Mouse (Mus musculus) CH12.LX (cell line): ENCODE results near the gene Arih1. TPM values are rescaled to one million over a fixed set of nuclear protein-coding genes. Genes with fewer than 3 reads are reported as not detected.

Experiments
- DNase-seq: peaks from one replicate; pipeline ENCODE4 v3.0.0-alpha.2; 2013; ENCODE audit errors: extremely low read depth
- H3K27ac ChIP-seq: 2 replicates; pipeline ENCODE4 v1.5.1; 2012; ENCODE audit warnings: low read depth, mild to moderate bottlenecking, control low read depth, moderate library complexity; ENCODE audit not compliant: insufficient read depth
- H3K27me3 ChIP-seq: replicated peaks from 2 replicates; pipeline ENCODE3; 2012; ENCODE audit warnings: inconsistent platforms
- H3K36me3 ChIP-seq, 2 experiments: replicated peaks in 1 of 2; 2 replicates each; pipeline versions ENCODE3 to v1.6.1; 2012; ENCODE audit warnings: inconsistent platforms in 1 of 2, low read length in 1 of 2, mild to moderate bottlenecking in 1 of 2, mixed read lengths in 1 of 2, moderate library complexity in 1 of 2; ENCODE audit not compliant: control insufficient read depth in 1 of 2, insufficient read depth in 1 of 2
- H3K4me1 ChIP-seq, 2 experiments: 2 replicates each; pipeline ENCODE4 v1.6.1; 2012; ENCODE audit warnings: inconsistent platforms in 1 of 2, moderate library complexity in 1 of 2; ENCODE audit not compliant: insufficient read depth in 2 of 2, control insufficient read depth in 1 of 2
- H3K4me2 ChIP-seq: 2 replicates; pipeline ENCODE4 v1.6.1; 2012; ENCODE audit warnings: low read depth, mild to moderate bottlenecking, control low read depth; ENCODE audit not compliant: poor library complexity, insufficient read depth, severe bottlenecking
- H3K4me3 ChIP-seq, 3 experiments: fragments of 150-350 bp in 1 of 3; sonication (generic) in 1 of 3; replicated peaks in 1 of 3; 2 replicates each; pipeline versions ENCODE3 to v1.5.1; 2011 to 2012; ENCODE audit warnings: low read depth in 2 of 3, low read length in 2 of 3, mild to moderate bottlenecking in 2 of 3, moderate library complexity in 2 of 3, control low read depth in 1 of 3, improper control_type of control experiment in 1 of 3, inconsistent platforms in 1 of 3, mixed read lengths in 1 of 3; ENCODE audit not compliant: poor library complexity in 1 of 3
- H3K79me2 ChIP-seq: replicated peaks from 2 replicates; pipeline ENCODE4 v1.6.1; 2012; ENCODE audit warnings: mild to moderate bottlenecking, moderate library complexity; ENCODE audit not compliant: control insufficient read depth, poor library complexity, insufficient read depth, severe bottlenecking; ENCODE audit errors: extremely low read depth
- H3K9ac ChIP-seq: 2 replicates; pipeline ENCODE4 v1.6.1; 2012; ENCODE audit warnings: low read depth, mild to moderate bottlenecking, control low read depth, moderate library complexity; ENCODE audit not compliant: insufficient read depth
- H3K9me3 ChIP-seq: replicated peaks from 2 replicates; pipeline ENCODE3; 2012; ENCODE audit warnings: low read length, inconsistent platforms, mixed read lengths
- BHLHE40 ChIP-seq: IDR thresholded peaks from 2 replicates; pipeline ENCODE4 v1.6.1; 2011; ENCODE audit warnings: mild to moderate bottlenecking, low read depth, low read length, improper control_type of control experiment
- CHD1 ChIP-seq: IDR thresholded peaks from 2 replicates; pipeline ENCODE4 v1.6.1; 2012; ENCODE audit warnings: low read depth, low read length, improper control_type of control experiment, inconsistent platforms
- CHD2 ChIP-seq: IDR thresholded peaks from 2 replicates; pipeline ENCODE4 v1.6.1; 2011; ENCODE audit warnings: low read length, improper control_type of control experiment
- CTCF ChIP-seq, 2 experiments: IDR thresholded peaks in 1 of 2; conservative IDR thresholded peaks in 1 of 2; 2 replicates each; pipeline ENCODE4 v1.5.1; 2011 to 2012; ENCODE audit warnings: low read depth in 2 of 2, low read length in 2 of 2, improper control_type of control experiment in 1 of 2, inconsistent platforms in 1 of 2, mild to moderate bottlenecking in 1 of 2, moderate library complexity in 1 of 2
- E2F4 ChIP-seq: IDR thresholded peaks from 2 replicates; pipeline ENCODE4 v1.6.1; 2011; ENCODE audit warnings: low read depth, low read length, improper control_type of control experiment; ENCODE audit not compliant: insufficient replicate concordance
- ELF1 ChIP-seq: IDR thresholded peaks from 2 replicates; pipeline ENCODE4 v1.6.1; 2014; ENCODE audit warnings: low read depth, mild to moderate bottlenecking, inconsistent platforms, low read length, improper control_type of control experiment
- EP300 ChIP-seq: IDR thresholded peaks from 2 replicates; pipeline ENCODE4 v1.6.1; 2011; ENCODE audit warnings: low read length, improper control_type of control experiment
- ETS1 ChIP-seq: conservative IDR thresholded peaks from 2 replicates; pipeline ENCODE4 v1.6.1; 2012; ENCODE audit warnings: low read depth, mild to moderate bottlenecking, inconsistent platforms, low read length, improper control_type of control experiment, moderate library complexity
- GABPA ChIP-seq: IDR thresholded peaks from 2 replicates; pipeline ENCODE4 v1.6.1; 2012; ENCODE audit warnings: low read depth, low read length, improper control_type of control experiment, inconsistent platforms; ENCODE audit not compliant: insufficient replicate concordance
- HCFC1 ChIP-seq: IDR thresholded peaks from 2 replicates; pipeline ENCODE4 v1.6.1; 2012; ENCODE audit warnings: low read depth, mild to moderate bottlenecking, inconsistent platforms, low read length, improper control_type of control experiment
- IRF4 ChIP-seq: IDR thresholded peaks from 2 replicates; pipeline ENCODE4 v1.6.1; 2014; ENCODE audit warnings: low read depth, mild to moderate bottlenecking, inconsistent platforms, low read length, improper control_type of control experiment
- JUN ChIP-seq: IDR thresholded peaks from 2 replicates; pipeline ENCODE4 v1.6.1; 2011; ENCODE audit warnings: low read depth, mild to moderate bottlenecking, low read length, improper control_type of control experiment, moderate library complexity; ENCODE audit not compliant: insufficient read depth
- JUND ChIP-seq: conservative IDR thresholded peaks from 2 replicates; pipeline ENCODE4 v1.6.1; 2011; ENCODE audit warnings: low read depth, low read length, improper control_type of control experiment
- KAT2A ChIP-seq: IDR thresholded peaks from 2 replicates; pipeline ENCODE4 v1.6.1; 2012; ENCODE audit warnings: low read length, improper control_type of control experiment, inconsistent platforms; ENCODE audit not compliant: insufficient replicate concordance
- MAFK ChIP-seq: IDR thresholded peaks from 2 replicates; pipeline ENCODE4 v1.6.1; 2011; ENCODE audit warnings: low read length, improper control_type of control experiment; ENCODE audit not compliant: insufficient replicate concordance
- MAX ChIP-seq: IDR thresholded peaks from 2 replicates; pipeline ENCODE4 v1.6.1; 2011; ENCODE audit warnings: low read length, improper control_type of control experiment
- MAZ ChIP-seq: IDR thresholded peaks from 2 replicates; pipeline ENCODE4 v1.6.1; 2012; ENCODE audit warnings: low read depth, mild to moderate bottlenecking, inconsistent platforms, low read length, improper control_type of control experiment, moderate library complexity
- MEF2A ChIP-seq: IDR thresholded peaks from 2 replicates; pipeline ENCODE4 v1.6.1; 2014; ENCODE audit warnings: low read depth, mild to moderate bottlenecking, inconsistent platforms, low read length, improper control_type of control experiment, borderline replicate concordance
- MXI1 ChIP-seq: IDR thresholded peaks from 2 replicates; pipeline ENCODE4 v1.6.1; 2011; ENCODE audit warnings: mild to moderate bottlenecking, low read depth, low read length, improper control_type of control experiment
- MYC ChIP-seq: IDR thresholded peaks from 2 replicates; pipeline ENCODE4 v1.6.1; 2011; ENCODE audit warnings: low read depth, mild to moderate bottlenecking, improper control_type of control experiment, low read length
- NELFE ChIP-seq: IDR thresholded peaks from 2 replicates; pipeline ENCODE4 v1.6.1; 2011; ENCODE audit warnings: low read depth, low read length, improper control_type of control experiment
- NRF1 ChIP-seq: IDR thresholded peaks from 2 replicates; pipeline ENCODE4 v1.6.1; 2014; ENCODE audit warnings: low read depth, mild to moderate bottlenecking, inconsistent platforms, low read length, improper control_type of control experiment, moderate library complexity
- PAX5 ChIP-seq: IDR thresholded peaks from 2 replicates; pipeline ENCODE4 v1.6.1; 2012; ENCODE audit warnings: low read length, inconsistent platforms, mixed read lengths
- POLR2A ChIP-seq: IDR thresholded peaks from 2 replicates; pipeline ENCODE4 v1.6.1; 2011; ENCODE audit warnings: low read depth, mild to moderate bottlenecking, improper control_type of control experiment, low read length
- POLR2AphosphoS2 ChIP-seq: IDR thresholded peaks from 2 replicates; pipeline ENCODE4 v1.6.1; 2011; ENCODE audit warnings: low read depth, low read length, improper control_type of control experiment
- RAD21 ChIP-seq: IDR thresholded peaks from 2 replicates; pipeline ENCODE4 v1.6.1; 2011; ENCODE audit warnings: low read depth, mild to moderate bottlenecking, low read length, improper control_type of control experiment, moderate library complexity
- RCOR1 ChIP-seq: conservative IDR thresholded peaks from 2 replicates; pipeline ENCODE4 v1.6.1; 2012; ENCODE audit warnings: low read depth, mild to moderate bottlenecking, inconsistent platforms, low read length, improper control_type of control experiment
- SIN3A ChIP-seq: IDR thresholded peaks from 2 replicates; pipeline ENCODE4 v1.6.1; 2012; ENCODE audit warnings: low read length, improper control_type of control experiment, inconsistent platforms
- SMC3 ChIP-seq: IDR thresholded peaks from 2 replicates; pipeline ENCODE4 v1.6.1; 2011; ENCODE audit warnings: low read depth, low read length, improper control_type of control experiment
- TBP ChIP-seq: conservative IDR thresholded peaks from 2 replicates; pipeline ENCODE4 v1.6.1; 2011; ENCODE audit warnings: low read depth, low read length, improper control_type of control experiment
- TCF12 ChIP-seq: IDR thresholded peaks from 2 replicates; pipeline ENCODE4 v1.6.1; 2014; ENCODE audit warnings: low read depth, mild to moderate bottlenecking, inconsistent platforms, low read length, improper control_type of control experiment
- UBTF ChIP-seq: IDR thresholded peaks from 2 replicates; pipeline ENCODE4 v1.6.1; 2012; ENCODE audit warnings: low read depth, mild to moderate bottlenecking, inconsistent platforms, low read length, improper control_type of control experiment, moderate library complexity
- USF1 ChIP-seq: IDR thresholded peaks from 2 replicates; pipeline ENCODE4 v1.6.1; 2014; ENCODE audit warnings: low read depth, mild to moderate bottlenecking, inconsistent platforms, low read length, improper control_type of control experiment
- USF2 ChIP-seq: conservative IDR thresholded peaks from 2 replicates; pipeline ENCODE4 v1.6.1; 2011; ENCODE audit warnings: low read depth, low read length, improper control_type of control experiment
- ZC3H11A ChIP-seq: IDR thresholded peaks from 2 replicates; pipeline ENCODE4 v1.6.1; 2012; ENCODE audit warnings: low read depth, mild to moderate bottlenecking, inconsistent platforms, low read length, improper control_type of control experiment
- ZKSCAN1 ChIP-seq: IDR thresholded peaks from 2 replicates; pipeline ENCODE4 v1.6.1; 2012; ENCODE audit warnings: low read depth, inconsistent platforms, low read length, improper control_type of control experiment, borderline replicate concordance
- ZMIZ1 ChIP-seq: IDR thresholded peaks from 2 replicates; pipeline ENCODE4 v1.6.1; 2012; ENCODE audit warnings: low read depth, mild to moderate bottlenecking, inconsistent platforms, low read length, improper control_type of control experiment
- ZNF384 ChIP-seq: IDR thresholded peaks from 2 replicates; pipeline ENCODE4 v1.6.1; 2012; ENCODE audit warnings: low read depth, low read length, improper control_type of control experiment, inconsistent platforms
- dilution Hi-C: fragments of 300-500 bp; cut with MboI; formaldehyde crosslinking; loops from 2 replicates; pipeline ENCODE4 v1.14.3; 2020; ENCODE audit warnings: low sequenced_read_pairs; ENCODE audit not compliant: extremely low pct_unique_long_range_greater_than_20kb, extremely low pct_ligation_motif_present
- in situ Hi-C: fragments of 300-500 bp; cut with MboI; formaldehyde crosslinking; loops from 3 replicates; pipeline ENCODE4 v1.14.3; 2019; ENCODE audit warnings: low sequenced_read_pairs, low pct_ligation_motif_present, low pct_unique_long_range_greater_than_20kb, mixed read lengths
- polyA plus RNA-seq: library from polyadenylated mRNA; unstranded; fragments of >175 nt; gene quantifications from 2 replicates; pipeline ENCODE4 v1.2.1, GENCODE M21; 2012; ENCODE audit warnings: low read depth; ENCODE audit not compliant: insufficient read length
- total RNA-seq, 2 experiments: library from RNA; depleted of rRNA; stranded (reverse); fragments of 300-350 nt in 1 of 2; fragments of >200 nt in 1 of 2; gene quantifications; 2 replicates each; pipeline ENCODE4 v1.2.3; 2012 to 2014

Gene Arih1
- total RNA-seq (2012; rRNA removed) (52.4 and 57.4 TPM in 2 replicates), total RNA-seq (2014; rRNA removed) (38.7 and 45.2 TPM in 2 replicates), polyA plus RNA-seq (68.7 and 70.9 TPM in 2 replicates)

DNA sequence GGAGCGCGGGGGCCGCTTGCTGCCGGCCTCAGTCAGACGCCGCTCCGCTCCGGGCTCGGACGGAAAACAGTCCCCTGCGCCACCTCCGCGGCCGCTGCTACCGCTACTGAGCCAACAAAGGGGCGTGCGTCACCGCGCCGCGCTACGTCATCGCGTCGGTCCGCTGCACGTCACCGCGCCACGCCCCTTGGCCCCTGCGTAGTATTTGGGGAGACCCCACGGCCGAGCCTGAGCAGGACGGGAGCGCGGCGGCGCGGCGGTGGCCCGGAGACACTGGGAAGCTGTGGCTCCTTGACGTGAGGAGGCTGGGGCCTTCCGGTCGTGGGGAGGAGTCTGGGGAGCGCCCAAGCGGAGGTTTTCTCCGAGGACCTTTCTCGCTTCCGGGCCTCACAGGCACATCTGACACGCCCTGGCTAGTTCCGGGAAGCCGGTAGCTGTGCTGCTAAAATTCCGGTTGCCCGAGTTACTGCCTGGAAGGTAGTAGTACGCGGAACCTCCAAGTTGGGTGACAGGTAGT is at the start of gene Arih1:
Gene Arih1 (minus strand): TSS at position 70 of the 517 bp plus-strand sequence.
- Histone ChIP-seq H3K36me3 (no peaks in the 10 kb centered on the region), H3K4me3 (peak within 1 kb of the TSS; percentile 90 to 99 (median 91)), H3K79me2 (peaks cover 35% of the 10 kb centered on the region), H3K27ac (peak within 1 kb of the TSS; percentile 86), H3K9ac (peak within 1 kb of the TSS; percentile 89), H3K4me2 (peak within 1 kb of the TSS; percentile 76), H3K9me3 (no peaks in the 10 kb centered on the region), H3K4me1 (peaks cover 0 to 19% of the 10 kb centered on the region in 2 experiments; a peak in 2 of 4 replicates), H3K27me3 (no peaks in the 10 kb centered on the region)
- 0 out of 2 replicates have a peak, but pooled peaks have one; percentile 70 for TF ChIP-seq RCOR1
- TF ChIP-seq POLR2AphosphoS2, result peak; percentile 63; the same call in 1 of the 2 replicates
- TF ChIP-seq MAZ, result peak; percentile 50; the same call in 1 of the 2 replicates
- no peak for TF ChIP-seq E2F4
- TF ChIP-seq POLR2A, result peak; percentile 91
- peak; percentile 91 for TF ChIP-seq ZMIZ1
- TF ChIP-seq JUN, result no peak
- TF ChIP-seq USF2, result no peak
- peak; percentile 62 for TF ChIP-seq ETS1
- TF ChIP-seq ZNF384, result no peak
- TF ChIP-seq SMC3, result no peak
- TF ChIP-seq PAX5, result no peak
- no peak for TF ChIP-seq CHD2
- no peak for TF ChIP-seq JUND
- TF ChIP-seq BHLHE40, result peak; percentile 25
- peak; percentile 68 for TF ChIP-seq MAX
- TF ChIP-seq HCFC1, result peak; percentile 78
- no peak for TF ChIP-seq ZKSCAN1
- TF ChIP-seq ZC3H11A, result no peak
- TF ChIP-seq TCF12, result peak; percentile 92
- peak; percentile 84 for TF ChIP-seq NELFE
- peak; percentile 75; the same call in 1 of the 2 replicates for TF ChIP-seq KAT2A
- TF ChIP-seq TBP, result peak; percentile 62; the same call in 1 of the 2 replicates
- TF ChIP-seq EP300, result no peak
- TF ChIP-seq RAD21, result no peak
- TF ChIP-seq UBTF, result peak; percentile 74
- no peak; the same call in 1 of the 2 replicates for TF ChIP-seq CHD1
- peak; percentile 87 for TF ChIP-seq GABPA
- peak; percentile 73; the same call in 1 of the 2 replicates for TF ChIP-seq MEF2A
- peak; percentile 77 for TF ChIP-seq NRF1
- TF ChIP-seq USF1, result no peak
- peak; percentile 71; the same call in 1 of the 2 replicates for TF ChIP-seq MYC
- TF ChIP-seq ELF1, result peak; percentile 97
- TF ChIP-seq SIN3A, result peak; percentile 91
- peak; percentile 80; the same call in 1 of the 2 replicates for TF ChIP-seq IRF4
- TF ChIP-seq MXI1, result peak; percentile 66
- no peak for TF ChIP-seq CTCF (conservative IDR thresholded peaks at IDR 0.05 in 1 of 2, IDR thresholded peaks at IDR 0.05 in 1 of 2; ENCODE audit: low read depth in 2 of 2, low read length in 2 of 2)
- TF ChIP-seq MAFK, result no peak
- in situ Hi-C loops (no loop called here), dilution Hi-C loops (no loop called here)
- DNase-seq, result peak; percentile 98
